Mouse (Mus musculus): Measurements from ENCODE around the gene Oxnad1. TPM values are rescaled to one million over a fixed set of nuclear protein-coding genes. Genes with fewer than 3 reads are reported as not detected.

The Oxnad1 gene
- total RNA-seq (2015; ENCODE audit: low replicate concordance) (3.6 and 10.5 TPM in 2 replicates), total RNA-seq (2017; ENCODE audit: low replicate concordance) (9.8 and 26.6 TPM in 2 replicates)

DNA sequence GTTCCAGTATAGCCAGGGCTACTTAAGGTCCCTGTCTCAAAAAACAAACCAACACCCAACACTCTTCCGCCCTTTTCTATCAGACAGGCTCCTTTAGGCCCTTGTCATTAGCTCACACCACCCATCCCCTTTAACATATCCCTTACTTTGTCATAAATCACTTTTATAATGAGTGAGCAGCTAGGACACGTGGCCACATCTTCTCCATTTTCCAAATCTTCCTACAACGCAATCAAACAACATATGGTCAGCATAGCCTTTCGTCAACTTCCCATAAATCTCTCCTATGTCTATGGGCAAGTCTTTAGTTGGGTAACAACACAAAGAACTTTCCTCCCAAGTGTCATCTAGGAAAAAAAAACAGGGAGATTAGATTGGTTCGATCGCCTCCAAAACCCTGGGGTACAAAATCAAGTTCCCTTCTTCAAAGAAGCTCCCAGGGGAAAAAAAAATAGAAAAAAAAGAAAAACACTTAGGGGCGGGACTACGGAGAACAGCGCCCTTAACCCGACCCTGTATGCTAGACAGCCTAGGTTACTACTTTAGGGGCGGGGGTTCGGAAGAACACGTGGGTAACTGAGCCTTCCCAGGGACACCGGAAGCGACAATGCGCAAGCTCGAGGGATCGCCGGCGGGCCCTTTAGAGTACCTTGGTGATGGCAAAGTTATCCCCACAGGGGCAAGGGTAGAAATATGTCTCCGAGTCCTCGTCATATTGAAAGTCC, at the start of gene Oxnad1:
Oxnad1 (plus strand) TSS at position 614 of the 725 bp plus-strand sequence.
- ATAC-seq (replicated peaks; ENCODE audit: low FRiP score, poor library complexity, severe bottlenecking) = peak; percentile 81

DNA sequence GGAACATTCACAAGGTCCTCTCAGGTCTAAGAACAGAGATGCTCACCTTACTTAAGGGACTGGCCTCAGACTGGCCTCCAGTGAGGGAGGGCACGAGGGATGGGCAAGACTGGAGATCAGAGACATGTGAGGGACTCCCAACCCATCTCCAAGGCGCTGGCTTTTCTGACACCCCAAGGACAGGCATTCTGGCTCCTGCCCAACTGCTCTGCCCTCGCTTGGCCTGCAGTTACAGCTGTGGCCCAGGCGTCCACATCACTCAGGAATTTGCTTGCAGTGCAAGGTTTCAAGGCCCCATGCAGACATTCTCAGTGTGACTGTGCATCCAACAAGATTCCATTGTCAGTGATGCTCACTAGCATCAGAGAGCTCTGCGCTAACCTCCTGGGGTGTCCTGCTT, 48.7 kb upstream of the Oxnad1 start:
- ATAC-seq (replicated peaks; ENCODE audit: low FRiP score, poor library complexity, severe bottlenecking) = no peak

GRCm38 (mm10) chr14:32037661-32038252, 47.4 kb upstream of the Oxnad1 start:
- ATAC-seq (replicated peaks; ENCODE audit: low FRiP score, poor library complexity, severe bottlenecking) = peak; percentile 67

DNA sequence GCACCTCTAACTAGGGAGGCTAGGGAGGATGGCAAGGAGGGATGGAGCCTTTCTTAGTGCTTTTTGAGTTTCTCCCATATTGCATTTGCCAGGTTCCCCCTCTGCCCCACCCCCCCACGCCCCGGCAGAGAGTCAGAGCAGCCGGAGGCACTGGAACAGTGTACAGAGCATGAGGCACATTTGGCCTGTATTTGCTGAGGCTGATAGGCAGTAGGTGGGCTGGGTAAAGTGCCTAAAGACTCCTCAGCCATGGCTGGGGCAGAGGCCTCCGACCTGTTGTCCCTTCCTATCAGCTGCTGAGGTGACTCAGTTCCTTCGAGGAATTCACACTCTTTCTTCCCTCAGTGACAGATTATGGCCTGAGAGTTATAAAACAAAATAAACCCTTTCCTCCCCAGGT, 43.1 kb upstream of the Oxnad1 start:
- ATAC-seq (replicated peaks; ENCODE audit: low FRiP score, poor library complexity, severe bottlenecking) = no peak

- no peak for ATAC-seq (replicated peaks; ENCODE audit: low FRiP score, poor library complexity, severe bottlenecking)
These were observed 38.8 kb upstream of the Oxnad1 start for GRCm38 (mm10) chr14:32046357-32046756.

GRCm38 (mm10) chr14:32050171-32050570, 35.0 kb upstream of the Oxnad1 start:
- ATAC-seq (replicated peaks; ENCODE audit: low FRiP score, poor library complexity, severe bottlenecking) = no peak

DNA sequence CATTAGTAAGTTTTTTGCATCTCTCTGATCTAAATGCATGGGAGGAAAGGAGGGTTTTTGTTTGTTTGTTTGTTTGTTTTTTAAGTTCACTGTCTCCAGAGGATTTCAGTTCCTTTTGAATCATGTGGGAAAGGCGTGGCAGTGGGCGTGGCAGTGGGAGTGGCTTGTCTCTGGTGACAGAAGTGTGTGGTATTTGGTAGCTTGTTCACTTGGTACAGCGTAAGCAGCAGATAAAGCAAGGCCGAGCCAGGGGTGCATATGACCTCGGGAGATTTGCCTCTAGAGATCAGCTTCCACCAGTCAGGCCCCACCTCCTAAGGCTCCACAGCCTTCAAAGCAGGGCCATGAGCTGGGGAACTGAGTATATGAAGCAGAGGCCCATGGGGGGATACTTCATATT, 31.3 kb upstream of the Oxnad1 start:
- no peak for ATAC-seq (replicated peaks; ENCODE audit: low FRiP score, poor library complexity, severe bottlenecking)

GRCm38 (mm10) chr14:32054788-32055187, 30.4 kb upstream of the Oxnad1 start:
- no peak for ATAC-seq (replicated peaks; ENCODE audit: low FRiP score, poor library complexity, severe bottlenecking)

DNA sequence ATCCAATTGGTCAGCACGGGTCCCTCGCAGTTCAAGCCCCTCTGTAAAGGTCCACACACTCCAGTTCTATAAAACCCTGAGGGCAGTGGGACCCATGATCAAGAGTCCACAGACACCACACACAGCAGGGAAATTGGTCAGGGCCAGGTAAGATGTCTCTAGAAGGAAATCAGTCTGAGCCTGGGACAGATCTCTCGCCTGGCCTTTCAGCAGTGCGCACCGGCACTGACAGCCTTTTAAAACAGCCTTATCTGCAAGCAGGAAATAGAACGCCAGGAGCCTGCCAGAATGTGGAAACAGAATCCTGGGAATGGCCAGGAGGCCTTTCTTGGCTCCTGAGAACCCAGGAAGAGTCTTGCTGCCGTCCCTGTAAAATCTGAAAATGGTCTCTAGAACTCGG, 29.4 kb upstream of the Oxnad1 start:
- no peak for ATAC-seq (replicated peaks; ENCODE audit: low FRiP score, poor library complexity, severe bottlenecking)

GRCm38 (mm10) chr14:32056675-32057074, 28.5 kb upstream of the Oxnad1 start:
- ATAC-seq (replicated peaks; ENCODE audit: low FRiP score, poor library complexity, severe bottlenecking) = no peak

- no peak for ATAC-seq (replicated peaks; ENCODE audit: low FRiP score, poor library complexity, severe bottlenecking)
These were observed 27.5 kb upstream of the Oxnad1 start for GRCm38 (mm10) chr14:32057664-32058063.

- no peak for ATAC-seq (replicated peaks; ENCODE audit: low FRiP score, poor library complexity, severe bottlenecking)
These were observed 23.8 kb upstream of the Oxnad1 start for GRCm38 (mm10) chr14:32061398-32061797.

GRCm38 (mm10) chr14:32072807-32073206, 12.4 kb upstream of the Oxnad1 start:
- ATAC-seq (replicated peaks; ENCODE audit: low FRiP score, poor library complexity, severe bottlenecking) = no peak

GRCm38 (mm10) chr14:32073211-32073685, 11.9 kb upstream of the Oxnad1 start:
- ATAC-seq (replicated peaks; ENCODE audit: low FRiP score, poor library complexity, severe bottlenecking) = no peak

GRCm38 (mm10) chr14:32073901-32074300, 11.3 kb upstream of the Oxnad1 start:
- no peak for ATAC-seq (replicated peaks; ENCODE audit: low FRiP score, poor library complexity, severe bottlenecking)

DNA sequence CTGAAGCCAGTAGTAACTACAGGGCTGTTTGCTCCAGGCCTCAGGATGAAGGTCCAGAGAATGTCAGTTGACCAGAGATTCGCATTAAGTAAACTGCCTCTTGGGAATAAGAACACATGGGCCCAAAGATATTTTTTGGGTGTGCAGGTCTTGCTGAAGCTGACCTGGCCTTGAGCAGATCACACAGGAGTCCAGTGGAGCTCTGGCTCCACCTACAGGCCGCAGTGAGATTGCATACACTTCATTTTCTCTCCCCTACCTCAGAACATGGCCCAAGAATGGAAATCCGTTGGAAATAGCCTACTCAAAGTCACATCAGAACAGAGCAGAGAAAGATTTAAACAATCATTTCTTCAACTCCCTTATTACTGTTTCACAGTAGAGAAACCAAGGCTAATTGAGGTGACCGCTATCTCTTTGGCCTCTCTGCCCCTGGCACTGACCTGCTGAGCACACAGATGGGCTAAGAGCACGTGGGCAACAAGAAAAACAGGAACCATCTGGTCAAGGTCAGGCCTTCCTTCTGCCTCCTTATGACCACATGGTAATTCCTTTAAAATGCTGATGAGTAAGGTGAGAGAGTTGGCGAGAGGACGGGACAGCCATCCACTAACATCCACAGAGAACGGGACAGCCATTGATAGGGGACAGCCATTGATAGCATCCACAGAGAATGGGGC, 8.1 kb upstream of the Oxnad1 start:
- ATAC-seq (replicated peaks; ENCODE audit: low FRiP score, poor library complexity, severe bottlenecking) = peak; percentile 74

DNA sequence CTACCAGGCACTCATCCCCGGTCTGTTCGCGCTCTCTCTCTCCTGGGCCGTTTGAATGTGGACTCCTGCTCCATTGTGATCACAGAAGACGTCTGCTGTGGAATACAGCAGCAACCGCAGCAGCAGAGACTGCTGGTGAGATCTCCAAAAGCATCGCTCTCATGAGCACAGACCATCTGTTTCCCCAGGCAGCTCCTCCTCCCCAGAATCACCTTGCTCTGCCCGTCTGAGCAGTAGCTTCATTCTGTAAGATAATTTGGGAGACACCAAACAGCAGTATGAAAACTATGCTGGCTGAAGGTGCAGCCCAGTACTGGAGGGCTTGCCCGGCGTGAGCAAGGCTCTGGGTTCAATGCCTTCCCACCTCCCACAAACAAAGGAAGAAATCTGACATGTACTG, 4.1 kb upstream of the Oxnad1 start:
- ATAC-seq (replicated peaks; ENCODE audit: low FRiP score, poor library complexity, severe bottlenecking) = no peak

DNA sequence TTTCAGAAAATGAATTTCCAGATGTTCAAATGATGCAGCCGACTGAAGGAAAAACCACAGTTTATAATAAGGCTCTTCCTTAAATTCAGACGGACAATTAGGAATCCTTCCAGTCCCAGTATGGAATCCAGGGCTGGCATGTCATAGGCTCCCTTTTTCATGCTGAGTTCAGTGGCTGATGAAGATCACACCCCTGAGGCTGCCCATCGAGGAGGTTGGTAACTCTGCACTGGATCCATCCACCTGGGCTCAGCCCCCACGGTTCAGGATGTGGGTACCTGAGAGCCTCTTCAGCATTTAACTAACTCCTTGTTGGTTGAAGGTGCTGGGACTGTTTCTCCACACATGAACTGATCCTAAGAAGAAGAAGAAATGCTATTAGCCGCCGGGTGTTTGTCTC, 2.3 kb upstream of the Oxnad1 start:
- no peak for ATAC-seq (replicated peaks; ENCODE audit: low FRiP score, poor library complexity, severe bottlenecking)

DNA sequence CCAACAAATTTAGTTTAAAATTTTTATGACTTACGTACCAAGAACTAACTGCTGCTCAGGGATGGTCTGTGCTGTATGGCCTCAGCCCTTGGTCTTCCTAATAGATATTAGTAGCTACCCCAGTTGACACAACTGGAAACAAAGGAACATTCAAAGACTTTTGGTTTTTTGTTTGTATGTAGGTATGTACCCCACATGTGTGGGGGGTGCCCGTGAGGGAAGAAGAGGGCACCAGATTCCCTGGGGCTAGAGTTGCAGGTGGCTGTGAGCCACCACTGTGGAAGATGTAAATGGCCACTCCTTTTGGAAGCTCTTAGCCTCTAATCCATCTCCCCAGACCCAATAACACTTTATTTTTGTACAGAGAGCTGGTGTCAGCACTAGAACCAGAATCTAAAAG, 1.7 kb upstream of the Oxnad1 start:
- no peak for ATAC-seq (replicated peaks; ENCODE audit: low FRiP score, poor library complexity, severe bottlenecking)

- ATAC-seq (replicated peaks; ENCODE audit: low FRiP score, poor library complexity, severe bottlenecking) = peak; percentile 93
These were observed 470 bp downstream of the Oxnad1 start, which contains the start of gene Dph3 for GRCm38 (mm10) chr14:32085486-32086201. Gene Dph3 (minus strand): TSS chr14:32085729.

All from erythroid progenitor cell, adult 5-6 weeks (primary cell).